Mouse (Mus musculus) splenic B cell, adult 2 months (primary cell): Measurements from ENCODE around the gene Zfp867.

Experiments used
- DNase-seq: peaks from one replicate; pipeline ENCODE4 v3.0.0-alpha.2; 2011; ENCODE audit warnings: low read depth, low spot score
- H3K27me3 ChIP-seq: 2 replicates; pipeline ENCODE4 v1.6.1; 2012; ENCODE audit warnings: mild to moderate bottlenecking, low read length, moderate library complexity, mixed read lengths; ENCODE audit not compliant: control insufficient read depth, poor library complexity, insufficient read depth, severe bottlenecking
- H3K36me3 ChIP-seq: 2 replicates; pipeline ENCODE4 v1.6.1; 2012; ENCODE audit warnings: mild to moderate bottlenecking, low read length, moderate library complexity, mixed read lengths; ENCODE audit not compliant: control insufficient read depth, poor library complexity, insufficient read depth, severe bottlenecking

Zfp867 gene

GRCm38 (mm10) chr11:59437954-59438353 lies 34.3 kb downstream of the Zfp867 start:
- DNase-seq = no peak
- no peaks in the 10 kb centered on the region for H3K36me3 ChIP-seq

GRCm38 (mm10) chr11:59432261-59432660 lies 40.0 kb downstream of the Zfp867 start:
- no peak for DNase-seq
- H3K27me3 ChIP-seq = no peaks in the 10 kb centered on the region
- H3K36me3 ChIP-seq = no peaks in the 10 kb centered on the region

More at GRCm38 (mm10) chr11:59437954-59438353, 34.3 kb downstream of the Zfp867 start:
- no peaks in the 10 kb centered on the region for H3K27me3 ChIP-seq

GRCm38 (mm10) chr11:59429959-59430358 lies 42.3 kb downstream of the Zfp867 start:
- H3K27me3 ChIP-seq = no peaks in the 10 kb centered on the region
- no peaks in the 10 kb centered on the region for H3K36me3 ChIP-seq
- no peak for DNase-seq

GRCm38 (mm10) chr11:59428057-59428660 lies 44.1 kb downstream of the Zfp867 start:
- no peak for DNase-seq
- no peaks in the 10 kb centered on the region for H3K36me3 ChIP-seq
- no peaks in the 10 kb centered on the region for H3K27me3 ChIP-seq

GRCm38 (mm10) chr11:59425671-59426101 lies 46.6 kb downstream of the Zfp867 start:
- DNase-seq = peak; percentile 27
- no peaks in the 10 kb centered on the region for H3K36me3 ChIP-seq
- H3K27me3 ChIP-seq = no peaks in the 10 kb centered on the region

GRCm38 (mm10) chr11:59423010-59423588 lies 49.2 kb downstream of the Zfp867 start:
- Histone ChIP-seq H3K27me3 (no peaks in the 10 kb centered on the region), H3K36me3 (no peaks in the 10 kb centered on the region)
- no peak for DNase-seq

GRCm38 (mm10) chr11:59421967-59422366 lies 50.3 kb downstream of the Zfp867 start:
- no peak for DNase-seq
- H3K27me3 ChIP-seq = no peaks in the 10 kb centered on the region
- H3K36me3 ChIP-seq = no peaks in the 10 kb centered on the region

- no peak for DNase-seq
- H3K27me3 ChIP-seq = no peaks in the 10 kb centered on the region
Observed at GRCm38 (mm10) chr11:59421436-59421835, 50.8 kb downstream of the Zfp867 start.

GRCm38 (mm10) chr11:59418708-59419107 lies 53.6 kb downstream of the Zfp867 start:
- Histone ChIP-seq H3K36me3 (no peaks in the 10 kb centered on the region), H3K27me3 (no peaks in the 10 kb centered on the region)
- no peak for DNase-seq

More at GRCm38 (mm10) chr11:59421436-59421835, 50.8 kb downstream of the Zfp867 start:
- H3K36me3 ChIP-seq = no peaks in the 10 kb centered on the region

GRCm38 (mm10) chr11:59412999-59413863 lies 59.0 kb downstream of the Zfp867 start:
- no peaks in the 10 kb centered on the region for H3K36me3 ChIP-seq
- no peaks in the 10 kb centered on the region for H3K27me3 ChIP-seq
- DNase-seq = no peak

- no peak for DNase-seq
- Histone ChIP-seq H3K27me3 (no peaks in the 10 kb centered on the region), H3K36me3 (no peaks in the 10 kb centered on the region)
Observed at GRCm38 (mm10) chr11:59412058-59412457, 60.2 kb downstream of the Zfp867 start.
